12 mouse cellular contexts compared by ENCODE assay signal in the genomic region with DNA sequence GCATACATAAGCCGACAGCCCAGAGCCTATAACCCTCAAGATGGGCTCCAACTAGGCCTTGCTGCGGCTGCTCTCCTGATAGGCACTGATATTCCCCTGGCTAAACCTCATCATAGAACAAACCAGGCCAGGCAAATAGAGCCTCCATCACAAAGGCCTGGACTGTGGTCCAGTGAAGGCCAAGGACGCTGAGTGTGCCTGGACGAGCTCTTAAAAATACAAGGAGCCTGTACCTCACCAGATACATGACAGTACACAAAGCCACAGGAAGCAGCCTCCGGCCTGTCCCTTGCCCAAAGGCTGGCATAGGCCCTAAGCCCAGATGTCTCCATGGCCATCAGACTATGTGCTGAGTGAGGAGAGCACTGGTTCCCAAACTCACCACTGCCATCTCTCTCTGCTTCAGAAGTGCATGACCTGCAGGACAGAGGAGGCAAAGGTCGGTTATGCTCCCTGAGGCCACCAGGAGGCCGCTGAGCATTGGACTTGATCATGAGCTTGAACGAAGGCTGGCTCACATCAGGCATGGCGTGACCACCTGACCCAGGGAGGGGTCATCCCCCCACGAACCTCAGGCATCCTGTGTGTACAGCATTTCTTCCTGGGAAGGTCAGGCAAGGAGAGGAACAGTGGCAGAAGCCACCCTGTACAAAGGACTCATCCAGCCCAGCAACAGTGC. TPM values are rescaled to one million over a fixed set of nuclear protein-coding genes. Genes with fewer than 3 reads are reported as not detected.
DNase-seq lines count a peak whose midpoint lies in the region; ATAC-seq lines count a peak whose summit lies in the region.
"Had no signal": no experiment of that assay in that cellular context is flagged by ENCODE, and none has a peak within 500 bp of the region (broad histone marks: within the 10 kb centered on the region; RNA-seq: fewer than 3 reads in every experiment).

No protein-coding gene starts in this region.

- WGBS in kidney, embryonic 15.5 days, result 80% methylated on average over 10 of the region's 10 CpGs
- WGBS in forebrain, embryonic 12.5 days, result 84% methylated on average over 10 of the region's 10 CpGs

- peaks cover 9% of the 10 kb centered on the region for H3K4me1 ChIP-seq in kidney, embryonic 15.5 days
- H3K4me1 ChIP-seq in forebrain, embryonic 12.5 days, result no peaks in the 10 kb centered on the region

- H3K9ac ChIP-seq in kidney, embryonic 15.5 days, result no peak overlapping the region
- H3K9ac ChIP-seq in forebrain, embryonic 12.5 days, result no peak overlapping the region

- H3K4me3 ChIP-seq in kidney, embryonic 15.5 days (replicated peaks), result no peak overlapping the region
- H3K4me3 ChIP-seq in forebrain, embryonic 12.5 days (replicated peaks), result no peak overlapping the region

- no peaks in the 10 kb centered on the region for H3K9me3 ChIP-seq in kidney, embryonic 15.5 days (replicated peaks)
- H3K9me3 ChIP-seq in forebrain, embryonic 12.5 days, result no peaks in the 10 kb centered on the region

- H3K27me3 ChIP-seq in kidney, embryonic 15.5 days, result no peaks in the 10 kb centered on the region
- H3K27me3 ChIP-seq in forebrain, embryonic 12.5 days, result no peaks in the 10 kb centered on the region

- H3K27ac ChIP-seq in kidney, embryonic 15.5 days, result no peak overlapping the region
- H3K27ac ChIP-seq in forebrain, embryonic 12.5 days, result no peak overlapping the region

- H3K36me3 ChIP-seq in kidney, embryonic 15.5 days, result 0 out of 2 replicates have a peak, but pooled peaks cover 3% of the 10 kb centered on the region
- H3K36me3 ChIP-seq in forebrain, embryonic 12.5 days (replicated peaks), result no peaks in the 10 kb centered on the region

- ATAC-seq in kidney, embryonic 15.5 days (replicated peaks; ENCODE audit: low FRiP score), result no peak
- ATAC-seq in forebrain, embryonic 12.5 days (ENCODE audit: low FRiP score), result no peak

- DNase-seq in kidney, adult 11 months, result peak; percentile 94
- DNase-seq in thymus, postnatal 4 days, result peak; percentile 45
- DNase-seq in thymus, postnatal 10 days (ENCODE audit: low spot score in 2 of 2), result no peak
- peak; percentile 95 for DNase-seq in kidney, adult 9 months
- no peak for DNase-seq in retina, postnatal 1 day
- no peak for DNase-seq in left cerebral cortex, adult 18-20 months (ENCODE audit: low spot score in 2 of 2)
- DNase-seq: cerebellum, adult 11 months; gastrocnemius, postnatal 14 days; lung, postnatal 10 days; thymus, adult 2 months had no signal

- H3K4me2 ChIP-seq in kidney, embryonic 15.5 days, result no peak overlapping the region
- no peak overlapping the region for H3K4me2 ChIP-seq in forebrain, embryonic 12.5 days

RNA-seq across cellular contexts. Expression of a gene that starts 8.7 kb away (rescaled TPM):
- polyA plus RNA-seq in kidney, embryonic 15.5 days (2015; fragmentation: Nextera tagmentation; extraction: Ambion mirVana), result 19.5 and 20.5 TPM in 2 replicates
- 5.9 and 7.7 TPM in 2 replicates for polyA plus RNA-seq in forebrain, embryonic 12.5 days (2016; fragmentation: Nextera tagmentation; extraction: Ambion mirVana)
- 10 to 100 TPM; 30.6 to 37.2 TPM for total RNA-seq in left cerebral cortex, adult 18-20 months (2021)

RNA-seq across cellular contexts. Expression of a gene that starts 28.6 kb away (rescaled TPM):
- polyA plus RNA-seq in kidney, embryonic 15.5 days (2015; fragmentation: Nextera tagmentation; extraction: Ambion mirVana), result 93.2 and 105 TPM in 2 replicates
- polyA plus RNA-seq in forebrain, embryonic 12.5 days (2016; fragmentation: Nextera tagmentation; extraction: Ambion mirVana), result 149 and 150 TPM in 2 replicates
- 10 to 100 TPM; 90.4 to 92.7 TPM for total RNA-seq in left cerebral cortex, adult 18-20 months (2021)

RNA-seq across cellular contexts. Expression of a gene that starts 46.2 kb away (rescaled TPM):
- 2.6 and 3.6 TPM in 2 replicates for polyA plus RNA-seq in kidney, embryonic 15.5 days (2015; fragmentation: Nextera tagmentation; extraction: Ambion mirVana)
- polyA plus RNA-seq in forebrain, embryonic 12.5 days (2016; fragmentation: Nextera tagmentation; extraction: Ambion mirVana), result 5.4 and 6.2 TPM in 2 replicates
- total RNA-seq in left cerebral cortex, adult 18-20 months (2021), result 100 to 1,000 TPM; 128 to 135 TPM

Comparison
In these comparisons a context has a peak if more than half of its experiments do, and no peak if none do; other contexts are left out.
1. DNase-seq: peak in kidney, adult 11 months (single experiment), thymus, postnatal 4 days (single experiment) and kidney, adult 9 months (single experiment); none in thymus, postnatal 10 days (0 of 2), retina, postnatal 1 day (single experiment) and left cerebral cortex, adult 18-20 months (0 of 2).